Mouse (Mus musculus): ENCODE results near the gene Egr4. TPM values are rescaled to one million over a fixed set of nuclear protein-coding genes. Genes with fewer than 3 reads are reported as not detected.
A peak's percentile ranks its signal among the peaks of the same experiment; 100 is the strongest.

The Egr4 gene
- polyA plus RNA-seq, 1 experiment from 2014 or later: not detected

GRCm38 (mm10) chr6:85512056-85512440, 1.3 kb downstream of the Egr4 start:
- H3K36me3 ChIP-seq (replicated peaks): no peaks in the 10 kb centered on the region
- no peak overlapping the region for H3K9ac ChIP-seq
- H3K4me1 ChIP-seq (replicated peaks): peaks cover 20% of the 10 kb centered on the region; the same call in 1 of the 2 replicates
- no peak overlapping the region for H3K27ac ChIP-seq (replicated peaks)
- no peak overlapping the region for H3K4me3 ChIP-seq (replicated peaks)
- no peaks in the 10 kb centered on the region for H3K9me3 ChIP-seq (replicated peaks)
- ATAC-seq (ENCODE audit: insufficient read depth): no peak
- WGBS (ENCODE audit: insufficient replicate concordance): 3% methylated on average over 35 of the region's 36 CpGs
- H3K4me2 ChIP-seq: peak overlapping the region; percentile 13; the same call in 1 of the 2 replicates
- peaks cover 94% of the 10 kb centered on the region for H3K27me3 ChIP-seq

GRCm38 (mm10) chr6:85511286-85512055, 1.9 kb downstream of the Egr4 start:
- ATAC-seq (ENCODE audit: insufficient read depth): no peak
- H3K9ac ChIP-seq: no peak overlapping the region
- no peaks in the 10 kb centered on the region for H3K9me3 ChIP-seq (replicated peaks)
- under 1% methylated on average over 88 of the region's 88 CpGs for WGBS (ENCODE audit: insufficient replicate concordance)
- H3K27ac ChIP-seq (replicated peaks): no peak overlapping the region
- peaks cover 20% of the 10 kb centered on the region; the same call in 1 of the 2 replicates for H3K4me1 ChIP-seq (replicated peaks)
- peaks cover 97% of the 10 kb centered on the region for H3K27me3 ChIP-seq
- peak overlapping the region; percentile 13; the same call in 1 of the 2 replicates for H3K4me2 ChIP-seq
- no peaks in the 10 kb centered on the region for H3K36me3 ChIP-seq (replicated peaks)
- H3K4me3 ChIP-seq (replicated peaks): no peak overlapping the region

GRCm38 (mm10) chr6:85510476-85510875, 2.9 kb downstream of the Egr4 start:
- Histone ChIP-seq H3K9me3 (replicated peaks) (no peaks in the 10 kb centered on the region), H3K27me3 (peaks cover 95% of the 10 kb centered on the region), H3K4me3 (replicated peaks) (no peak overlapping the region), H3K4me1 (replicated peaks) (peaks cover 20% of the 10 kb centered on the region; the same call in 1 of the 2 replicates), H3K27ac (replicated peaks) (no peak overlapping the region), H3K4me2 (no peak overlapping the region), H3K9ac (no peak overlapping the region), H3K36me3 (replicated peaks) (no peaks in the 10 kb centered on the region)
- WGBS (ENCODE audit: insufficient replicate concordance): 4% methylated on average over 6 of the region's 6 CpGs
- no peak for ATAC-seq (ENCODE audit: insufficient read depth)

- Histone ChIP-seq H3K9me3 (replicated peaks) (no peaks in the 10 kb centered on the region), H3K27ac (replicated peaks) (no peak overlapping the region), H3K27me3 (peaks cover 95% of the 10 kb centered on the region), H3K4me2 (no peak overlapping the region), H3K4me1 (replicated peaks) (peaks cover 19% of the 10 kb centered on the region; the same call in 1 of the 2 replicates), H3K36me3 (replicated peaks) (no peaks in the 10 kb centered on the region), H3K4me3 (replicated peaks) (no peak overlapping the region), H3K9ac (no peak overlapping the region)
- WGBS (ENCODE audit: insufficient replicate concordance): 31% methylated on average over 5 of the region's 5 CpGs
- no peak for ATAC-seq (ENCODE audit: insufficient read depth)
These were observed 4.8 kb downstream of the Egr4 start for GRCm38 (mm10) chr6:85508602-85509001.

- Histone ChIP-seq H3K27me3 (peaks cover 90% of the 10 kb centered on the region), H3K9me3 (replicated peaks) (no peaks in the 10 kb centered on the region), H3K9ac (no peak overlapping the region), H3K4me2 (no peak overlapping the region), H3K36me3 (replicated peaks) (no peaks in the 10 kb centered on the region), H3K4me3 (replicated peaks) (no peak overlapping the region), H3K27ac (replicated peaks) (no peak overlapping the region), H3K4me1 (replicated peaks) (0 out of 2 replicates have a peak, but pooled peaks cover 11% of the 10 kb centered on the region)
- 72% methylated on average over 2 of the region's 2 CpGs for WGBS (ENCODE audit: insufficient replicate concordance)
- ATAC-seq (ENCODE audit: insufficient read depth): no peak
These were observed 8.5 kb downstream of the Egr4 start for GRCm38 (mm10) chr6:85504908-85505307.

GRCm38 (mm10) chr6:85502911-85503250, 10.5 kb downstream of the Egr4 start, which contains the start of gene Fbxo41:
Fbxo41 (minus strand) TSS chr6:85502994.
- Histone ChIP-seq H3K4me2 (peak within 1 kb of the TSS; percentile 71), H3K4me3 (replicated peaks) (peak within 1 kb of the TSS; percentile 50), H3K9ac (no peak within 1 kb of the TSS), H3K4me1 (replicated peaks) (0 out of 2 replicates have a peak, but pooled peaks cover 11% of the 10 kb centered on the region), H3K27me3 (peaks cover 73% of the 10 kb centered on the region), H3K9me3 (replicated peaks) (no peaks in the 10 kb centered on the region), H3K27ac (replicated peaks) (no peak within 1 kb of the TSS), H3K36me3 (replicated peaks) (no peaks in the 10 kb centered on the region)
- WGBS (ENCODE audit: insufficient replicate concordance): 3% methylated on average over 13 of the region's 22 CpGs
- no peak for ATAC-seq (ENCODE audit: insufficient read depth)

- Histone ChIP-seq H3K36me3 (replicated peaks) (no peaks in the 10 kb centered on the region), H3K9me3 (replicated peaks) (no peaks in the 10 kb centered on the region), H3K4me2 (peak overlapping the region; percentile 71), H3K9ac (no peak overlapping the region), H3K27ac (replicated peaks) (no peak overlapping the region), H3K4me3 (replicated peaks) (peak overlapping the region; percentile 50), H3K27me3 (peaks cover 68% of the 10 kb centered on the region), H3K4me1 (replicated peaks) (0 out of 2 replicates have a peak, but pooled peaks cover 11% of the 10 kb centered on the region)
- WGBS (ENCODE audit: insufficient replicate concordance): 3% methylated on average over 37 of the region's 37 CpGs
- no peak for ATAC-seq (ENCODE audit: insufficient read depth)
These were observed 11.1 kb downstream of the Egr4 start for GRCm38 (mm10) chr6:85502103-85502910.

GRCm38 (mm10) chr6:85501571-85502102, 11.8 kb downstream of the Egr4 start:
- WGBS (ENCODE audit: insufficient replicate concordance): 12% methylated on average over 6 of the region's 6 CpGs
- Histone ChIP-seq H3K9ac (no peak overlapping the region), H3K4me3 (replicated peaks) (no peak overlapping the region), H3K27me3 (peaks cover 62% of the 10 kb centered on the region), H3K4me1 (replicated peaks) (0 out of 2 replicates have a peak, but pooled peaks cover 11% of the 10 kb centered on the region), H3K27ac (replicated peaks) (no peak overlapping the region), H3K36me3 (replicated peaks) (no peaks in the 10 kb centered on the region), H3K9me3 (replicated peaks) (no peaks in the 10 kb centered on the region), H3K4me2 (no peak overlapping the region)
- no peak for ATAC-seq (ENCODE audit: insufficient read depth)

GRCm38 (mm10) chr6:85500416-85500815, 13.0 kb downstream of the Egr4 start:
- 0 out of 2 replicates have a peak, but pooled peaks cover 11% of the 10 kb centered on the region for H3K4me1 ChIP-seq (replicated peaks)
- H3K4me2 ChIP-seq: no peak overlapping the region
- no peaks in the 10 kb centered on the region for H3K36me3 ChIP-seq (replicated peaks)
- no peak overlapping the region for H3K9ac ChIP-seq
- H3K27me3 ChIP-seq: peaks cover 53% of the 10 kb centered on the region
- WGBS (ENCODE audit: insufficient replicate concordance): 33% methylated on average over 1 of the region's 1 CpGs
- ATAC-seq (ENCODE audit: insufficient read depth): no peak
- no peaks in the 10 kb centered on the region for H3K9me3 ChIP-seq (replicated peaks)
- no peak overlapping the region for H3K27ac ChIP-seq (replicated peaks)
- no peak overlapping the region for H3K4me3 ChIP-seq (replicated peaks)

GRCm38 (mm10) chr6:85498147-85498546, 15.2 kb downstream of the Egr4 start:
- H3K9ac ChIP-seq: no peak overlapping the region
- H3K4me3 ChIP-seq (replicated peaks): no peak overlapping the region
- WGBS (ENCODE audit: insufficient replicate concordance): 46% methylated on average over 9 of the region's 9 CpGs
- no peaks in the 10 kb centered on the region for H3K36me3 ChIP-seq (replicated peaks)
- no peak for ATAC-seq (ENCODE audit: insufficient read depth)
- H3K9me3 ChIP-seq (replicated peaks): no peaks in the 10 kb centered on the region
- H3K27me3 ChIP-seq: peaks cover 31% of the 10 kb centered on the region
- 0 out of 2 replicates have a peak, but pooled peaks cover 11% of the 10 kb centered on the region for H3K4me1 ChIP-seq (replicated peaks)
- no peak overlapping the region for H3K27ac ChIP-seq (replicated peaks)
- H3K4me2 ChIP-seq: no peak overlapping the region

- no peak overlapping the region for H3K9ac ChIP-seq
- ATAC-seq (ENCODE audit: insufficient read depth): no peak
- no peak overlapping the region for H3K4me2 ChIP-seq
- no peak overlapping the region for H3K27ac ChIP-seq (replicated peaks)
- H3K9me3 ChIP-seq (replicated peaks): no peaks in the 10 kb centered on the region
- H3K4me3 ChIP-seq (replicated peaks): no peak overlapping the region
- no peaks in the 10 kb centered on the region for H3K4me1 ChIP-seq (replicated peaks)
- H3K27me3 ChIP-seq: peaks cover 19% of the 10 kb centered on the region
- no peaks in the 10 kb centered on the region for H3K36me3 ChIP-seq (replicated peaks)
These were observed 16.4 kb downstream of the Egr4 start for GRCm38 (mm10) chr6:85496976-85497375.

All from liver, embryonic 15.5 days (tissue).